Mouse (Mus musculus): ENCODE data around the gene Ttyh3. TPM values are rescaled to one million over a fixed set of nuclear protein-coding genes. Genes with fewer than 3 reads are reported as not detected.

The Ttyh3 gene
- polyA plus RNA-seq, 1 experiment from 2014 or later, result 21.4 TPM

DNA sequence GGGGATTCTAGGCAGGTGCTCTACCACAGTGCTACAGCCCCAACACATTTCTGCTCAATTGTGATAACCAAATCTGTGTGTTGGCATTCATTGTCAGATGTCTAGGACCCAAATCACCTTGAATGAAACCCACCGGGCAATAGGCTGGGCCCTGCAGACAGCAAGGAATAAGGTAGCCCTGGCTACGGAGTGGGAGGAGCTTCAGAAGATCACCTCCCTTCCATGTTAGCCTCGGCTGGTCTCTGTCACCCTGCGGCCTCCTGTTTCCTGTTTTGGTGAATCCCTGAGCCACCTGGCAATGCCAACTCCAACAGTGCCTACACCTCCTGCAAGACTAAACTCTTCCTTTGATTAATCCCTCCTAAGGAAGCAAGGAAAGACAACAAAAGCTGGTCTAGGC, 51.0 kb downstream of the Ttyh3 start:
- H3K4me3 ChIP-seq (ENCODE audit: low read depth, low read length), result no peak overlapping the region
- H3K9ac ChIP-seq (ENCODE audit: low read depth, low read length), result no peak overlapping the region
- 0 out of 2 replicates have a peak, but pooled peaks cover 3% of the 10 kb centered on the region for H3K27me3 ChIP-seq (replicated peaks; ENCODE audit: control insufficient read depth, insufficient read depth, low read length)
- no peaks in the 10 kb centered on the region for H3K9me3 ChIP-seq (ENCODE audit: control insufficient read depth)
- no peaks in the 10 kb centered on the region for H3K36me3 ChIP-seq (ENCODE audit: control insufficient read depth, insufficient read depth)
- H3K4me2 ChIP-seq (replicated peaks; ENCODE audit: low read depth), result no peak overlapping the region
- no peak for ATAC-seq
- no peak for TF ChIP-seq CTCF (IDR thresholded peaks at IDR 0.05; ENCODE audit: low read depth)
- no peak overlapping the region for H3K27ac ChIP-seq (ENCODE audit: low read depth, low read length)
- no peaks in the 10 kb centered on the region for H3K4me1 ChIP-seq (replicated peaks; ENCODE audit: control insufficient read depth, insufficient read depth, low read length)
- 85% methylated on average over 4 of the region's 4 CpGs for WGBS

DNA sequence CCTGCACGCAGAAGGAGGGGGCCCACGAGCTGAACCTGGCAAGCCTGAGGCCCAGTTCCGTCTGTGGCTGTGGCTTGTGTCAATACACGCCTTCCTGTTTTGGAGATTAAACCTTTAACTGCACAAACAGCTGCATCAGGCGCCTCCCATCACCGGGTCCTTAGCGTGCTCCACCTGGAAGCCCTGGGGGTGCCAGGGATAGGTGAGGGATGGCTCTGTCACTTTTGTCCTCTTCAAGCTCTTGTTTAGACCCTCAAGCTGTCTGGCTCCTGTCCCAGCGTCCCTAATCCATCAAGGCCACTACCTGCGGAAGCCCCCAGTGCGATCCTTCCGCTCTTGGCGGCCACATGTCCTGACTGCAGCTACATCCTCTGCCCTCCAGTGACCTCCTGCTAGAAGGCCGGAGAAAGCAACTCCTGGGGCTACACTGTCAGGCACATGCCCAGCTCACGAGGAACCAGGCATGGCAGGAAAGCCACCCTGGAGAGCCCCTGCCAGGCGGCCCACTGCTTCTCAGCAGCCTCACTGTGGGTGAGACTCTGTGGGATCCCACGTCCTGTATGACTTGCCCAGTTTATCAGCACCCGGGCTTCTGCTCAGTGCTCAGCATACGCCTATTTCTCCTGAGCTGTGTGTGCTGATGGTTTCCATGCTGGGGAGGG, 51.8 kb downstream of the Ttyh3 start:
- no peak overlapping the region for H3K9ac ChIP-seq (ENCODE audit: low read depth, low read length)
- peak overlapping the region; percentile 50 for H3K27ac ChIP-seq (ENCODE audit: low read depth, low read length)
- no peak overlapping the region for H3K4me2 ChIP-seq (replicated peaks; ENCODE audit: low read depth)
- no peaks in the 10 kb centered on the region for H3K36me3 ChIP-seq (ENCODE audit: control insufficient read depth, insufficient read depth)
- no peak overlapping the region for H3K4me3 ChIP-seq (ENCODE audit: low read depth, low read length)
- ATAC-seq, result peak; percentile 72
- no peaks in the 10 kb centered on the region for H3K4me1 ChIP-seq (replicated peaks; ENCODE audit: control insufficient read depth, insufficient read depth, low read length)
- H3K9me3 ChIP-seq (ENCODE audit: control insufficient read depth), result no peaks in the 10 kb centered on the region
- TF ChIP-seq CTCF (IDR thresholded peaks at IDR 0.05; ENCODE audit: low read depth), result no peak
- WGBS, result 37% methylated on average over 18 of the region's 18 CpGs
- 0 out of 2 replicates have a peak, but pooled peaks cover 3% of the 10 kb centered on the region for H3K27me3 ChIP-seq (replicated peaks; ENCODE audit: control insufficient read depth, insufficient read depth, low read length)

DNA sequence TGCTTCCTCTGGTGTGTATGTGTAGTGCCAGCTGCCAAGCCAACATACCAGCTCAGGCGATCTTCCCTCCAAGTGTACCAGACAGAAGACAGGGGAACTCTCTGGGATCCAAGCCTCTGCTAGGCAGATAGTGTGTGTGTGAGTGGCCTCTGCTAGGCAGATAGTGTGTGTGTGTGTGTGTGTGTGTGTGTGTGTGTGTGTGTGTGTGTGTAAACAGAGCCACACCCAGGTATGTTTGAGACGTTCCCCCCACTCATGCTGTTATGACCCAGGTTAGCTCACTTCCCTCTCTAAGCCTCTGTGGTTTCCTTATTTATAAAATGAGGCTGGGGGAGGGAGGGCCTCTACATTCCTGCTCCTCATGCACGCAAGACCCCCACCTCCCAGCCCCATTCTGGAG, 52.4 kb downstream of the Ttyh3 start:
- peak; percentile 61 for ATAC-seq
- H3K4me1 ChIP-seq (replicated peaks; ENCODE audit: control insufficient read depth, insufficient read depth, low read length), result no peaks in the 10 kb centered on the region
- WGBS, result 37% methylated on average over 3 of the region's 3 CpGs
- H3K9ac ChIP-seq (ENCODE audit: low read depth, low read length), result no peak overlapping the region
- H3K9me3 ChIP-seq (ENCODE audit: control insufficient read depth), result no peaks in the 10 kb centered on the region
- H3K4me2 ChIP-seq (replicated peaks; ENCODE audit: low read depth), result no peak overlapping the region
- no peaks in the 10 kb centered on the region for H3K36me3 ChIP-seq (ENCODE audit: control insufficient read depth, insufficient read depth)
- no peak overlapping the region for H3K4me3 ChIP-seq (ENCODE audit: low read depth, low read length)
- no peak for TF ChIP-seq CTCF (IDR thresholded peaks at IDR 0.05; ENCODE audit: low read depth)
- 0 out of 2 replicates have a peak, but pooled peaks cover 3% of the 10 kb centered on the region for H3K27me3 ChIP-seq (replicated peaks; ENCODE audit: control insufficient read depth, insufficient read depth, low read length)
- peak overlapping the region; percentile 50 for H3K27ac ChIP-seq (ENCODE audit: low read depth, low read length)

DNA sequence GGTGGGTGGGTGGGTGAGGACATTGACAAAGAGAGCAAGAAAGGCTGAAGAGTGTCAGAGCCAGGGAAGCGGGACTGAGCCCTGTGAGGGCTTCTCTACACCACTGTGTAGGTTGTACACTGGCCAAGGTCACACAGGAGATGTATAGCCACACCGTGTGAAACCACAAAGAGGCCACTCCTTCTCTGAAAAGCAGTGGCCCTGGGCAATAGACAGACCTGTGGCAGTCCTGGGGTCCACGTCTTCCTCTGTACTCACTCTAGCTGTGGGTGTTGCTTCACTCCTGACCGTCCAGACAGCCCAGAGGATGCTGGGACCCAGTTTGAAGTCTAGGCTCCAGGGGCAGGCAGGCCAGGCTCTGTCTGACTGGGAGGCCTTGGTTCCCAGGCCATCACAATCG, 54.0 kb downstream of the Ttyh3 start:
- WGBS, result 79% methylated on average over 5 of the region's 5 CpGs
- ATAC-seq, result no peak
- Histone ChIP-seq H3K9me3 (ENCODE audit: control insufficient read depth) (no peaks in the 10 kb centered on the region), H3K36me3 (ENCODE audit: control insufficient read depth, insufficient read depth) (no peaks in the 10 kb centered on the region), H3K4me3 (ENCODE audit: low read depth, low read length) (no peak overlapping the region), H3K9ac (ENCODE audit: low read depth, low read length) (no peak overlapping the region), H3K27ac (ENCODE audit: low read depth, low read length) (no peak overlapping the region), H3K4me2 (replicated peaks; ENCODE audit: low read depth) (no peak overlapping the region), H3K4me1 (replicated peaks; ENCODE audit: control insufficient read depth, insufficient read depth, low read length) (no peaks in the 10 kb centered on the region), H3K27me3 (replicated peaks; ENCODE audit: control insufficient read depth, insufficient read depth, low read length) (0 out of 2 replicates have a peak, but pooled peaks cover 3% of the 10 kb centered on the region)
- no peak for TF ChIP-seq CTCF (IDR thresholded peaks at IDR 0.05; ENCODE audit: low read depth)

DNA sequence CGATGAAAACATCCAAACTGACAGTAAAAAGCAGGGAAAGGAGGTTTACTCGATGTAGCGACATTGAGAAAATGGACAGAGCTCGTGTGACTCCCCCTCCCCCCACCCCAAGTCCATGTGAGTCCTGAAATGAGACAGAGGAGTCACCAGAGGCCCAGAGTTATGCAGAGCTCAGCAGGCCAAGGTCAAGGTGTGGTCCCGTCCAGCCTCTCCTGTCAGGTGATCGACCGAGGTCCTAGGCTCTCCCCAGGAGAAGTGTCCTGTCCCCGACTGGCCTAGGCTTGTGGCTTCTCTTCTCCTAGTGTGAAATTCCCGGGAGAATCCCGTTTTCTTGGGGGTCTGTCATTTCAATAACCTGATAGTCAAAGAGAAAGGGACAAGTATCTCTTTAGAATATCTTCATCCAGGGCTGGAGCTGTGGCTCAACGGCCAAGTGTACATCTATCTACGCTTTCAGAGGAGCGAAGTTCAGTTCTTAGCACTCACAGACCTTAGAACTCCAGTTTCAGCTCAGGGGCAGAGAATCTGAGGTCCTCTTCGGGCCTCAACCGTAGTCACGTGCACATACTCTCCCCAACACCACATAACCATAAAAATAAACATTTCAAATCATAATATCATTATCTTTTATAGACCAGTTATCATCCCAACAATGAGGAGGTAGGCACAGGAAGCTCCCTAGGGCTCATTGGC, 59.6 kb downstream of the Ttyh3 start:
- no peak overlapping the region for H3K4me3 ChIP-seq (ENCODE audit: low read depth, low read length)
- WGBS, result 57% methylated on average over 16 of the region's 16 CpGs
- H3K9me3 ChIP-seq (ENCODE audit: control insufficient read depth), result no peaks in the 10 kb centered on the region
- no peak overlapping the region for H3K4me2 ChIP-seq (replicated peaks; ENCODE audit: low read depth)
- H3K4me1 ChIP-seq (replicated peaks; ENCODE audit: control insufficient read depth, insufficient read depth, low read length), result no peaks in the 10 kb centered on the region
- H3K36me3 ChIP-seq (ENCODE audit: control insufficient read depth, insufficient read depth), result no peaks in the 10 kb centered on the region
- no peak for TF ChIP-seq CTCF (IDR thresholded peaks at IDR 0.05; ENCODE audit: low read depth)
- peak; percentile 72 for ATAC-seq
- H3K27me3 ChIP-seq (replicated peaks; ENCODE audit: control insufficient read depth, insufficient read depth, low read length), result no peaks in the 10 kb centered on the region
- H3K9ac ChIP-seq (ENCODE audit: low read depth, low read length), result no peak overlapping the region
- no peak overlapping the region for H3K27ac ChIP-seq (ENCODE audit: low read depth, low read length)

DNA sequence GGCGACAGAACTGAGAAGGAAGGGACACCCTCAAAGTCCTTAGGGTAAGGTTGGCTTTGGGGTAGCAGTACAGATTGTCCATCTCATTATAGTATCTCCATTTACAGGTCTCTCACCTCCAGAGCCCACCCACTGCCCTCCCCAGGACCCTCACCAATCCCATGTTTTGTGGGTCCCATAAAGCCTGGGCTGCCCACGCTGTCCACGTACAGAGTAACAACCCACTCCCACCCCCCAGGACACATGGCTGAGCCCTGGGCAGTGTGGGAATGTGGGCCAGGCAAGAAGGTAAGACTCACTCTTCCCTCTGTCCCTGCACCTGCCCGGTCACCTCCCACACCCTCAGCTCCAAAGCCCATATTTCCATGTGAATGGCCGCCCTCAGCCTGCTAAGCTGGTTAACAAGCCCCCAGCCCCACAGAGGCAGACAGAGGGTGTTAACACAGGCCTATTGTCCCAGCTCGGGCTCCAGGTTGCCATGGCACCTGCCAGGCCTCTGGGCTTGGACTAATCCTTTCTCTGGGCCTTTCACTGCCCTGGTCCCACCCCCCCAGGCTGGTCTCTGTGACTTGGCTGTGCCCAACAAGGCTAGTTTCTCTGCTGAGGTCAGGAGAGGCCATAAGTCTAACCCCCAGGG, 65.0 kb downstream of the Ttyh3 start:
- H3K9ac ChIP-seq (ENCODE audit: low read depth, low read length), result no peak overlapping the region
- WGBS, result 72% methylated on average over 6 of the region's 6 CpGs
- H3K4me3 ChIP-seq (ENCODE audit: low read depth, low read length), result no peak overlapping the region
- no peak for ATAC-seq
- no peaks in the 10 kb centered on the region for H3K27me3 ChIP-seq (replicated peaks; ENCODE audit: control insufficient read depth, insufficient read depth, low read length)
- no peak for TF ChIP-seq CTCF (IDR thresholded peaks at IDR 0.05; ENCODE audit: low read depth)
- H3K9me3 ChIP-seq (ENCODE audit: control insufficient read depth), result no peaks in the 10 kb centered on the region
- no peaks in the 10 kb centered on the region for H3K36me3 ChIP-seq (ENCODE audit: control insufficient read depth, insufficient read depth)
- no peaks in the 10 kb centered on the region for H3K4me1 ChIP-seq (replicated peaks; ENCODE audit: control insufficient read depth, insufficient read depth, low read length)
- no peak overlapping the region for H3K27ac ChIP-seq (ENCODE audit: low read depth, low read length)
- H3K4me2 ChIP-seq (replicated peaks; ENCODE audit: low read depth), result no peak overlapping the region
